Mouse (Mus musculus) intestine, embryonic 16.5 days (tissue): ENCODE results near the gene Lpar1. TPM values are rescaled to one million over a fixed set of nuclear protein-coding genes. Genes with fewer than 3 reads are reported as not detected.
A peak's percentile ranks its signal among the peaks of the same experiment; 100 is the strongest.

Source experiments
- ATAC-seq: fragments of 200-750 bp; cut with Nextera tagmentation; 2 replicates; pipeline ENCODE4 v1.8.0; 2017; ENCODE audit warnings: moderate TSS enrichment, moderate library complexity
- H3K27ac ChIP-seq: fragments of 300-500 bp; sonication (generic); 2 replicates; pipeline ENCODE4 v1.5.1; 2014; ENCODE audit warnings: mild to moderate bottlenecking, low read length
- H3K27me3 ChIP-seq: fragments of 300-500 bp; sonication (generic); replicated peaks from 2 replicates; pipeline ENCODE4 v1.6.1; 2014; ENCODE audit warnings: low read length, control low read depth, mixed read lengths; ENCODE audit not compliant: control insufficient read depth, insufficient read depth
- H3K36me3 ChIP-seq: fragments of 300-500 bp; sonication (generic); 2 replicates; pipeline ENCODE4 v1.6.1; 2014; ENCODE audit warnings: low read length, control low read depth; ENCODE audit not compliant: control insufficient read depth, insufficient read depth
- H3K4me1 ChIP-seq: fragments of 300-500 bp; sonication (generic); 2 replicates; pipeline ENCODE4 v1.6.1; 2014; ENCODE audit warnings: low read length, control low read depth, mixed read lengths; ENCODE audit not compliant: control insufficient read depth, insufficient read depth
- H3K4me2 ChIP-seq: fragments of 300-500 bp; sonication (generic); 2 replicates; pipeline ENCODE4 v1.6.1; 2014; ENCODE audit warnings: low read depth, low read length, control low read depth
- H3K4me3 ChIP-seq: fragments of 300-500 bp; sonication (generic); 2 replicates; pipeline ENCODE4 v1.5.1; 2014; ENCODE audit warnings: mild to moderate bottlenecking, low read length
- H3K9ac ChIP-seq: fragments of 300-500 bp; sonication (generic); 2 replicates; pipeline ENCODE4 v1.6.1; 2014; ENCODE audit warnings: low read depth, low read length
- H3K9me3 ChIP-seq: fragments of 300-500 bp; sonication (generic); 2 replicates; pipeline ENCODE4 v1.6.1; 2016; ENCODE audit warnings: low read length, control low read depth; ENCODE audit not compliant: control insufficient read depth
- WGBS: fragments of 180-500 bp; shearing (Covaris S2); extraction: QIAGEN DNeasy Blood & Tissue Kit; methylation state at CpG from one replicate; pipeline ENCODE4 v1.1.7; 2014; 5-methylcytosine and 5-hydroxymethylcytosine counted together
- polyA plus RNA-seq: library from polyadenylated mRNA; unstranded; fragments of >200 nt; fragmentation: Nextera tagmentation; extraction: Ambion mirVana; gene quantifications from 2 replicates; pipeline ENCODE4 v1.2.1, GENCODE M21; 2015

The Lpar1 gene
- polyA plus RNA-seq, 1 experiment from 2014 or later = 54.1 TPM

- Histone ChIP-seq H3K4me2 (no peak overlapping the region), H3K4me1 (peaks cover 5% of the 10 kb centered on the region; the same call in 1 of the 2 replicates), H3K9me3 (no peaks in the 10 kb centered on the region), H3K27ac (no peak overlapping the region), H3K36me3 (no peaks in the 10 kb centered on the region; the same call in 1 of the 2 replicates), H3K27me3 (no peaks in the 10 kb centered on the region), H3K4me3 (no peak overlapping the region), H3K9ac (no peak overlapping the region)
- ATAC-seq = no peak
- 80% methylated on average over 2 of the region's 2 CpGs for WGBS
Observed at GRCm38 (mm10) chr4:58462586-58462985, 91.1 kb downstream of the Lpar1 start.

GRCm38 (mm10) chr4:58453334-58453733, 100.4 kb downstream of the Lpar1 start:
- Histone ChIP-seq H3K4me1 (no peaks in the 10 kb centered on the region), H3K9me3 (no peaks in the 10 kb centered on the region), H3K4me2 (no peak overlapping the region), H3K27ac (no peak overlapping the region), H3K9ac (no peak overlapping the region), H3K27me3 (no peaks in the 10 kb centered on the region), H3K36me3 (no peaks in the 10 kb centered on the region), H3K4me3 (no peak overlapping the region)
- no peak for ATAC-seq
- 44% methylated on average over 4 of the region's 4 CpGs for WGBS

GRCm38 (mm10) chr4:58448825-58449224, 104.9 kb downstream of the Lpar1 start:
- Histone ChIP-seq H3K4me3 (no peak overlapping the region), H3K9ac (no peak overlapping the region), H3K4me1 (no peaks in the 10 kb centered on the region), H3K27ac (no peak overlapping the region), H3K36me3 (no peaks in the 10 kb centered on the region), H3K9me3 (no peaks in the 10 kb centered on the region), H3K27me3 (no peaks in the 10 kb centered on the region), H3K4me2 (no peak overlapping the region)
- no peak for ATAC-seq
- WGBS = 92% methylated on average over 3 of the region's 3 CpGs

GRCm38 (mm10) chr4:58447841-58448240, 105.9 kb downstream of the Lpar1 start:
- ATAC-seq = no peak
- Histone ChIP-seq H3K9ac (no peak overlapping the region), H3K27ac (no peak overlapping the region), H3K36me3 (no peaks in the 10 kb centered on the region), H3K9me3 (no peaks in the 10 kb centered on the region), H3K4me1 (no peaks in the 10 kb centered on the region), H3K27me3 (no peaks in the 10 kb centered on the region), H3K4me2 (no peak overlapping the region), H3K4me3 (no peak overlapping the region)
- WGBS = 67% methylated on average over 7 of the region's 7 CpGs

DNA sequence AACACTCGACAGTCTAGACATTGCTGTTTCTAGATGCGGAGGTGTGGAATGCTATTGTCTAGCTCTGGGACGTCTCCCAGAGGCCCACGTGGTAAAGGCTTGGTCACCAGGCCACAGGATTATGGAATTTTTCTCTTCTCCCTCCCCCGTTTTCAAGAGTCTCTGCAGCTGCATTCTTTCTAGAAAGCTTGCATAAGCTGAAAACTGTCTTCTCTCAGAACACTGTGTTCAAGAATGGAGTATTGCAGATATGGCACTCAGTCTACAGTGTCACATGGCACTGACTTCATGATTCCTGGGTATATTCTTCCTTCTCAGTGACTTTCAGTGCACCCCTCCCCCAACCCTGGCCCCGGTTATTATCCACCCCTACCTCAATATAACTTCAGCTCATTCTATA, 107.9 kb downstream of the Lpar1 start:
- H3K27me3 ChIP-seq = no peaks in the 10 kb centered on the region
- no peaks in the 10 kb centered on the region for H3K36me3 ChIP-seq
- no peak overlapping the region for H3K27ac ChIP-seq
- WGBS = 79% methylated on average over 6 of the region's 6 CpGs
- H3K9ac ChIP-seq = no peak overlapping the region
- no peaks in the 10 kb centered on the region for H3K4me1 ChIP-seq
- ATAC-seq = no peak
- H3K4me2 ChIP-seq = no peak overlapping the region
- H3K4me3 ChIP-seq = no peak overlapping the region
- H3K9me3 ChIP-seq = no peaks in the 10 kb centered on the region

DNA sequence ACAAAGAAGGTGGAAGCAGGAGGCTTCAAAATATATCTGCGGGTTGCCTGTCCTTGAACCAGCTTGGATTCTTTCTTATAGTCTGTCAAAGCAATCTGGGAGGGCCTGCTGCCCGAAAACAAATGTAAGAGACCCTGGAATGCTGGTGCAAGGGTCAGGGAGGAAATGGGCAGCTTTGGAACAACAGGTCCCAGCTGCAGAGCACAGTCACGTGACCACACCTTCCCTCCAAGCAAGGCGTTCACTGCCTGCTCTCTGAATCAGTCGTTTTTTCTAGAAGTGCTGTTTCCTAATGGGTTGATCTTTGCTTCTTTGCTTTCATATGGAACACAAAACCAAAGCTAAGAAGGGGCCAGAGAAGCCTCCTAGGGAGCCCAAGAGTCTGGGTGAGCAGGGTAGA, 111.4 kb downstream of the Lpar1 start:
- Histone ChIP-seq H3K27ac (no peak overlapping the region), H3K9ac (no peak overlapping the region), H3K4me1 (no peaks in the 10 kb centered on the region), H3K27me3 (no peaks in the 10 kb centered on the region), H3K36me3 (no peaks in the 10 kb centered on the region), H3K9me3 (no peaks in the 10 kb centered on the region), H3K4me2 (no peak overlapping the region), H3K4me3 (no peak overlapping the region)
- WGBS = 33% methylated on average over 5 of the region's 5 CpGs
- ATAC-seq = peak; percentile 56

DNA sequence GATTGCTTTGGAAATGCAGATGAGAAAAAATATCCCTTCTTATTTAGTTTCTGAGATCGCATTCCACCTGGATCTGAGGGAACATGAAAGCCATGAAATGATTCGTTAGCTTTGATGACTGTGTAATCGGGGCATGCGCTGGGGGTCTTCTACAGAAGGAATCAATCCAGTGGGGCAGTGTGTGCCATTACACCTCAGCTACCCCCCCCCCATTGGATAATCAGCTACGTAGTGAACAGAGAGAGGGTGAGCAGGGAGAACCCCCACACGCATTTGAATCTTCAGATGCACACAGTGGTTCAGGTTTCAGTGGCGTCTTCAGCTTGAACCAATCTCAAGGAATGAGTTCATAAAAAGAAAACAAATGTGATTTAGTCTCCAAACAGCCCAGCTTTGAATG, 115.0 kb downstream of the Lpar1 start:
- no peaks in the 10 kb centered on the region for H3K27me3 ChIP-seq
- no peaks in the 10 kb centered on the region for H3K36me3 ChIP-seq
- no peak overlapping the region for H3K27ac ChIP-seq
- H3K9me3 ChIP-seq = no peaks in the 10 kb centered on the region
- no peak for ATAC-seq
- 87% methylated on average over 7 of the region's 7 CpGs for WGBS
- no peak overlapping the region for H3K4me3 ChIP-seq
- no peak overlapping the region for H3K9ac ChIP-seq
- H3K4me1 ChIP-seq = no peaks in the 10 kb centered on the region
- H3K4me2 ChIP-seq = no peak overlapping the region

DNA sequence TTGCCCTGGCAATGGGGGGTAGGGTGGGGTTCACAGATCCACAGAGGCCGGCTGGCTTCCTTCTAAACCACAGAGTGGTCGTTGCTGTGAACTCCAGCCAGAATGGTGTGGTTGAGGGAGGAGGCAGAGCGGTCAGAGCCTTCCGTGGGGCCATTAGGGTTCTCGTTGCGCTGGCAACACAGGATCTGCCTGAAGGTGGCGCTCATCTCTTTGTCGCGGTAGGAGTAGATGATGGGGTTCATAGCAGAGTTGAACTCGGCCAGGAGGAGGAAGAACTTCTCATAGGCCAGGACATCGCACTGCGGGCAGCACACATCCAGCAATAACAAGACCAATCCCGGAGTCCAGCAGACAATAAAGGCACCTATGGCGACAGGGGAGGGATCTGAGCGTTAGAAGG, 116.4 kb downstream of the Lpar1 start:
- Histone ChIP-seq H3K9ac (no peak overlapping the region), H3K4me3 (no peak overlapping the region), H3K27ac (no peak overlapping the region), H3K36me3 (no peaks in the 10 kb centered on the region), H3K9me3 (no peaks in the 10 kb centered on the region), H3K27me3 (no peaks in the 10 kb centered on the region), H3K4me2 (no peak overlapping the region), H3K4me1 (no peaks in the 10 kb centered on the region)
- no peak for ATAC-seq
- WGBS = 86% methylated on average over 15 of the region's 15 CpGs

DNA sequence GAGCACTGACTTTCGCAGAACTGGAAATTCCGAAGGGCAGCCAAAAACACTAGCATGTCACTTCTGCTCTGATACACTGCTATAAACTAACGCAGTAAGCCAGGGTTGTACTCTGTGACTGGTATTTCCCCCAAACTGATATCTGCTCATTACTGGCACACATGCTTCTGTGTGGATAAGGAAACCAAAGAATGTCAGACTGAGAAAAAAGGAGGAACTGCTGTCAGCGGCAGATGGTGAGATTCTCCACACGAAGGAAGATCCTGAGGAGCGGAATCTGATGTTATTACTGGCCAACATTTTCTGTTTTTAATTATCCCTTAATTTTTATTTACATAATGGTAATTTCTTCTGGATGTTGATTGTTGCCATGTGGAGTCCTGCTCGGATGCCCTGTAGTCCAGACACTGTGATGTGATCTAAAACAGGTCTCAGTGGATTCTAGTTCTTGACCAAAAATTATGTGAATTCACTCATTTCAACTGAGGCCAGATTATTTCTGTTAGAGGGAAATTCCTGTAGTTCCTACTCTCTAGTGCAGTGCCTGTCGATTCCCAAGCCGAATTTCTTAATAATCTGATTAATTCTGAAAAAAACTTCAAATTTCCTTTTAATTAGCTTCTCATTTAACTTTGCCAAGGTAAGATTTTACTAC, 130.3 kb downstream of the Lpar1 start:
- WGBS = 58% methylated on average over 9 of the region's 9 CpGs
- no peak for ATAC-seq
- Histone ChIP-seq H3K9ac (no peak overlapping the region), H3K4me1 (no peaks in the 10 kb centered on the region), H3K36me3 (no peaks in the 10 kb centered on the region), H3K27ac (no peak overlapping the region), H3K4me3 (no peak overlapping the region), H3K9me3 (peaks cover 4% of the 10 kb centered on the region; the same call in 1 of the 2 replicates), H3K4me2 (no peak overlapping the region), H3K27me3 (no peaks in the 10 kb centered on the region)

- peaks cover 4% of the 10 kb centered on the region; the same call in 1 of the 2 replicates for H3K9me3 ChIP-seq
- ATAC-seq = no peak
- no peak overlapping the region for H3K4me3 ChIP-seq
- no peak overlapping the region for H3K9ac ChIP-seq
- H3K27ac ChIP-seq = no peak overlapping the region
- no peak overlapping the region for H3K4me2 ChIP-seq
- 32% methylated on average over 5 of the region's 5 CpGs for WGBS
- no peaks in the 10 kb centered on the region for H3K4me1 ChIP-seq
- no peaks in the 10 kb centered on the region for H3K27me3 ChIP-seq
- no peaks in the 10 kb centered on the region for H3K36me3 ChIP-seq
Observed at GRCm38 (mm10) chr4:58419225-58419624, 134.5 kb downstream of the Lpar1 start.
